In the genomic region with DNA sequence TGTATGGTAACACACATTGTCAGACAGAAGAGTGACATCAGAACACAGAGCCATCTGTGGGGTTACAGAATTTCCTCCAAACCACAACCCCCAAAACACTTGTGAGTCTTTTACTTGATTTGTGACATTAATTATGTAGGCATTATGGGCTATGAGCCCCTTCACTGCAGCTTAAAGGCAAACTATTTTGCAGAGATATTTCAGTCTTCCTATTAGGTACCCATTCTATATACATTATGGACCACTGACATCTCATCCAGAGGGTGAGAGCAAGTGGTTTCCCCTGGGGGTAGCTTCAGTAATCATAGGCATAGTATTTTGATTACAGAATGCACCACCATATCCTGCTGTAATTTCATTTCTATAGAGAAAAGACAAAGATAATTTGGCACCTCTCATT, we compare ENCODE assay signal across 23 mouse cellular contexts.
DNase-seq lines count a peak whose midpoint lies in the region; ATAC-seq and TF ChIP-seq lines count a peak whose summit lies in the region.
"Had no signal": no experiment of that assay in that cellular context is flagged by ENCODE, and none has a peak within 500 bp of the region (broad histone marks: within the 10 kb centered on the region; RNA-seq: fewer than 3 reads in every experiment).

No protein-coding gene starts in this region.

- ATAC-seq in neural tube, embryonic 13.5 days (ENCODE audit: low read depth), result peak; percentile 79
- ATAC-seq: activated CD4-positive, CD25-positive, alpha-beta regulatory T cell, adult 4 months; CD4-positive, CD25-positive, alpha-beta regulatory T cell, adult 4 months; forebrain, embryonic 13.5 days; forebrain, embryonic 15.5 days; Patski had no signal

- DNase-seq in heart, adult 11 months, result peak; percentile 25
- no peak for DNase-seq in heart, postnatal 36 days
- no peak for DNase-seq in neural tube, embryonic 10.5 days (ENCODE audit: extremely low spot score, low spot score)
- DNase-seq in gastrocnemius, adult 2 months, result no peak
- DNase-seq: adrenal gland, adult 8-10 months; adrenal gland, postnatal 14 days; adrenal gland, postnatal 36 days; B cell, adult 2 months; cerebellum, adult 11-12 months; cerebellum, adult 2 months; cerebellum, adult 9-10 months; cerebellum, postnatal 10 days; cerebellum, postnatal 25 days had no signal

- H3K27me3 ChIP-seq in neural tube, embryonic 13.5 days, result no peaks in the 10 kb centered on the region
- H3K27me3 ChIP-seq: CH12.LX; embryonic facial prominence, embryonic 12.5 days; forebrain, embryonic 13.5 days; forebrain, embryonic 15.5 days had no signal

- TF ChIP-seq CTCF in gastrocnemius, adult 2 months (IDR thresholded peaks at IDR 0.05), result no peak

- no peaks in the 10 kb centered on the region for H3K4me1 ChIP-seq in neural tube, embryonic 13.5 days (replicated peaks)
- H3K4me1 ChIP-seq: embryonic facial prominence, embryonic 10.5 days; embryonic facial prominence, embryonic 12.5 days; forebrain, embryonic 13.5 days; forebrain, embryonic 15.5 days had no signal

- H3K27ac ChIP-seq in neural tube, embryonic 13.5 days (replicated peaks), result no peak overlapping the region
- H3K27ac ChIP-seq in gastrocnemius, adult 2 months, result no peak overlapping the region
- H3K27ac ChIP-seq: embryonic facial prominence, embryonic 10.5 days; embryonic facial prominence, embryonic 12.5 days; forebrain, embryonic 13.5 days; forebrain, embryonic 15.5 days had no signal

- no peak overlapping the region for H3K4me3 ChIP-seq in neural tube, embryonic 13.5 days
- no peak overlapping the region for H3K4me3 ChIP-seq in gastrocnemius, adult 2 months
- H3K4me3 ChIP-seq: embryonic facial prominence, embryonic 10.5 days; embryonic facial prominence, embryonic 12.5 days; forebrain, embryonic 13.5 days; forebrain, embryonic 15.5 days had no signal

- no peak overlapping the region for H3K4me2 ChIP-seq in neural tube, embryonic 13.5 days
- H3K4me2 ChIP-seq: embryonic facial prominence, embryonic 12.5 days; forebrain, embryonic 13.5 days; forebrain, embryonic 15.5 days had no signal

- H3K9me3 ChIP-seq in neural tube, embryonic 13.5 days, result no peaks in the 10 kb centered on the region
- H3K9me3 ChIP-seq: embryonic facial prominence, embryonic 10.5 days; embryonic facial prominence, embryonic 12.5 days; forebrain, embryonic 13.5 days; forebrain, embryonic 15.5 days; G1E had no signal

- H3K36me3 ChIP-seq in neural tube, embryonic 13.5 days, result no peaks in the 10 kb centered on the region
- H3K36me3 ChIP-seq: embryonic facial prominence, embryonic 10.5 days; embryonic facial prominence, embryonic 12.5 days; forebrain, embryonic 15.5 days; G1E had no signal

- intact Hi-C loops in heart, postnatal 36 days (cut with DNase I), result no loop called here
- intact Hi-C loops in gastrocnemius, adult 2 months (cut with DNase I), result no loop called here

- no peak overlapping the region for H3K9ac ChIP-seq in neural tube, embryonic 13.5 days
- H3K9ac ChIP-seq: embryonic facial prominence, embryonic 12.5 days; forebrain, embryonic 13.5 days; forebrain, embryonic 15.5 days had no signal
